27 mouse cellular contexts compared by ENCODE assay signal in genomic region chr1:13042326-13042725, GRCm38 (mm10).
DNase-seq lines count a peak whose midpoint lies in the region; ATAC-seq and TF ChIP-seq lines count a peak whose summit lies in the region.
"Had no signal": no experiment of that assay in that cellular context is flagged by ENCODE, and none has a peak within 500 bp of the region (broad histone marks: within the 10 kb centered on the region; RNA-seq: fewer than 3 reads in every experiment).

No protein-coding gene starts in this region.

- no peak overlapping the region for H3K4me2 ChIP-seq in heart, embryonic 12.5 days
- H3K4me2 ChIP-seq in lung, embryonic 14.5 days, result no peak overlapping the region
- H3K4me2 ChIP-seq: hindbrain, embryonic 12.5 days; limb, embryonic 13.5 days; liver, embryonic 11.5 days; midbrain, embryonic 15.5 days; neural tube, embryonic 15.5 days had no signal

- H3K36me3 ChIP-seq in heart, adult 2 months (ENCODE audit: control insufficient read depth, insufficient read depth, low read length), result no peaks in the 10 kb centered on the region; the same call in none of the 2 replicates
- no peaks in the 10 kb centered on the region for H3K36me3 ChIP-seq in heart, embryonic 12.5 days
- H3K36me3 ChIP-seq in lung, embryonic 14.5 days (ENCODE audit: insufficient read depth), result no peaks in the 10 kb centered on the region
- H3K36me3 ChIP-seq: hindbrain, embryonic 12.5 days; limb, embryonic 13.5 days; midbrain, embryonic 10.5 days; midbrain, embryonic 15.5 days; neural tube, embryonic 15.5 days had no signal

- DNase-seq in heart, adult 2 months, result peak in 1 of 2 experiments; percentile 12
- DNase-seq in lung, embryonic 14.5 days, result peak; percentile 11
- DNase-seq in lung, postnatal 4 days, result no peak
- DNase-seq in heart, postnatal 4 days, result peak; percentile 6
- peak; percentile 25 for DNase-seq in lung, postnatal 36 days
- DNase-seq in ovary, postnatal 14 days (ENCODE audit: low spot score), result no peak
- DNase-seq: adrenal gland, postnatal 25 days; B cell, adult 2 months; cerebellum, adult 18-20 months; cerebellum, postnatal 10 days; forebrain, postnatal 0 days; kidney, adult 8-10 months; kidney, postnatal 4 days; thymus, adult 18-20 months; thymus, postnatal 25 days had no signal

- no peak for TF ChIP-seq CTCF in heart, adult 2 months (IDR thresholded peaks at IDR 0.05)
- no peak for TF ChIP-seq CTCF in lung, embryonic 14.5 days (IDR thresholded peaks at IDR 0.05; ENCODE audit: low read depth)

- peak overlapping the region; percentile 70 for H3K27ac ChIP-seq in heart, adult 2 months
- no peak overlapping the region for H3K27ac ChIP-seq in heart, embryonic 12.5 days (ENCODE audit: poor library complexity, severe bottlenecking)
- H3K27ac ChIP-seq in lung, embryonic 14.5 days (ENCODE audit: low read depth), result no peak overlapping the region
- H3K27ac ChIP-seq: hindbrain, embryonic 12.5 days; hindbrain, postnatal 0 days; kidney, postnatal 0 days; limb, embryonic 13.5 days; midbrain, embryonic 10.5 days; midbrain, embryonic 15.5 days; neural tube, embryonic 15.5 days; stomach, postnatal 0 days had no signal

- H3K4me1 ChIP-seq in heart, adult 2 months (ENCODE audit: control insufficient read depth, insufficient read depth, low read length), result no peaks in the 10 kb centered on the region; the same call in 1 of the 2 replicates
- H3K4me1 ChIP-seq in heart, embryonic 12.5 days (replicated peaks), result no peaks in the 10 kb centered on the region
- H3K4me1 ChIP-seq in lung, embryonic 14.5 days (ENCODE audit: insufficient read depth), result no peaks in the 10 kb centered on the region
- H3K4me1 ChIP-seq: hindbrain, embryonic 12.5 days; limb, embryonic 13.5 days; midbrain, embryonic 15.5 days; neural tube, embryonic 15.5 days had no signal

- no peak for TF ChIP-seq POLR2A in heart, adult 2 months (IDR thresholded peaks at IDR 0.05; ENCODE audit: insufficient read depth, low read depth, low read length)

- ATAC-seq in heart, embryonic 12.5 days (ENCODE audit: insufficient number of reproducible peaks, low FRiP score), result no peak
- no peak for ATAC-seq in lung, embryonic 14.5 days (ENCODE audit: insufficient read depth)
- ATAC-seq: forebrain, postnatal 0 days; hindbrain, postnatal 0 days; intestine, embryonic 16.5 days; midbrain, embryonic 15.5 days had no signal

- H3K4me3 ChIP-seq in heart, adult 2 months, result no peak overlapping the region
- no peak overlapping the region for H3K4me3 ChIP-seq in heart, embryonic 12.5 days
- H3K4me3 ChIP-seq in lung, embryonic 14.5 days (ENCODE audit: low read depth, low read length), result no peak overlapping the region
- H3K4me3 ChIP-seq: erythroblast, embryonic 14.5 days; hindbrain, embryonic 12.5 days; limb, embryonic 13.5 days; midbrain, embryonic 10.5 days; midbrain, embryonic 15.5 days; neural tube, embryonic 15.5 days had no signal

- no peak for TF ChIP-seq EP300 in heart, adult 2 months (IDR thresholded peaks at IDR 0.05; ENCODE audit: insufficient read depth, low read depth, low read length)

- no peaks in the 10 kb centered on the region for H3K9me3 ChIP-seq in heart, embryonic 12.5 days (replicated peaks)
- no peaks in the 10 kb centered on the region for H3K9me3 ChIP-seq in lung, embryonic 14.5 days (ENCODE audit: low read depth, low read length)
- H3K9me3 ChIP-seq: hindbrain, embryonic 12.5 days; midbrain, embryonic 10.5 days; midbrain, embryonic 15.5 days; neural tube, embryonic 15.5 days had no signal

- intact Hi-C loops in heart, adult 2 months (cut with DNase I), result no loop called here

- no peaks in the 10 kb centered on the region for H3K79me2 ChIP-seq in heart, adult 2 months (replicated peaks; ENCODE audit: control insufficient read depth, insufficient read depth, low read length)

- no peak overlapping the region for H3K9ac ChIP-seq in heart, adult 2 months (ENCODE audit: low read depth, low read length)
- no peak overlapping the region for H3K9ac ChIP-seq in heart, embryonic 12.5 days
- H3K9ac ChIP-seq in lung, embryonic 14.5 days, result no peak overlapping the region
- H3K9ac ChIP-seq: forebrain, postnatal 0 days; hindbrain, embryonic 12.5 days; limb, embryonic 13.5 days; midbrain, embryonic 15.5 days; neural tube, embryonic 15.5 days had no signal

- no peaks in the 10 kb centered on the region for H3K27me3 ChIP-seq in heart, adult 2 months (ENCODE audit: control insufficient read depth, insufficient read depth, low read length)
- H3K27me3 ChIP-seq in heart, embryonic 12.5 days (replicated peaks), result 0 out of 2 replicates have a peak, but pooled peaks cover 3% of the 10 kb centered on the region
- no peaks in the 10 kb centered on the region for H3K27me3 ChIP-seq in lung, embryonic 14.5 days (ENCODE audit: insufficient read depth, low read length)
- H3K27me3 ChIP-seq: hindbrain, embryonic 12.5 days; limb, embryonic 13.5 days; midbrain, embryonic 15.5 days; neural tube, embryonic 15.5 days had no signal

Comparison
In these comparisons a context has a peak if more than half of its experiments do, and no peak if none do; other contexts are left out.
1. DNase-seq: peak in lung, embryonic 14.5 days (single experiment), heart, postnatal 4 days (single experiment) and lung, postnatal 36 days (single experiment); none in lung, postnatal 4 days (0 of 2) and ovary, postnatal 14 days (single experiment).